Mouse (Mus musculus) CH12.LX (cell line): ENCODE data around the gene Tas1r1. TPM values are rescaled to one million over a fixed set of nuclear protein-coding genes. Genes with fewer than 3 reads are reported as not detected.

Source experiments
- DNase-seq: peaks from one replicate; pipeline ENCODE4 v3.0.0-alpha.2; 2013; ENCODE audit errors: extremely low read depth
- H3K27ac ChIP-seq: 2 replicates; pipeline ENCODE4 v1.5.1; 2012; ENCODE audit warnings: low read depth, mild to moderate bottlenecking, control low read depth, moderate library complexity; ENCODE audit not compliant: insufficient read depth
- H3K27me3 ChIP-seq: replicated peaks from 2 replicates; pipeline ENCODE3; 2012; ENCODE audit warnings: inconsistent platforms
- H3K36me3 ChIP-seq, 2 experiments: replicated peaks in 1 of 2; 2 replicates each; pipeline versions ENCODE3 to v1.6.1; 2012; ENCODE audit warnings: inconsistent platforms in 1 of 2, low read length in 1 of 2, mild to moderate bottlenecking in 1 of 2, mixed read lengths in 1 of 2, moderate library complexity in 1 of 2; ENCODE audit not compliant: control insufficient read depth in 1 of 2, insufficient read depth in 1 of 2
- H3K4me1 ChIP-seq, 2 experiments: 2 replicates each; pipeline ENCODE4 v1.6.1; 2012; ENCODE audit warnings: inconsistent platforms in 1 of 2, moderate library complexity in 1 of 2; ENCODE audit not compliant: insufficient read depth in 2 of 2, control insufficient read depth in 1 of 2
- H3K4me2 ChIP-seq: 2 replicates; pipeline ENCODE4 v1.6.1; 2012; ENCODE audit warnings: low read depth, mild to moderate bottlenecking, control low read depth; ENCODE audit not compliant: poor library complexity, insufficient read depth, severe bottlenecking
- H3K4me3 ChIP-seq, 3 experiments: fragments of 150-350 bp in 1 of 3; sonication (generic) in 1 of 3; replicated peaks in 1 of 3; 2 replicates each; pipeline versions ENCODE3 to v1.5.1; 2011 to 2012; ENCODE audit warnings: low read depth in 2 of 3, low read length in 2 of 3, mild to moderate bottlenecking in 2 of 3, moderate library complexity in 2 of 3, control low read depth in 1 of 3, improper control_type of control experiment in 1 of 3, inconsistent platforms in 1 of 3, mixed read lengths in 1 of 3; ENCODE audit not compliant: poor library complexity in 1 of 3
- H3K79me2 ChIP-seq: replicated peaks from 2 replicates; pipeline ENCODE4 v1.6.1; 2012; ENCODE audit warnings: mild to moderate bottlenecking, moderate library complexity; ENCODE audit not compliant: control insufficient read depth, poor library complexity, insufficient read depth, severe bottlenecking; ENCODE audit errors: extremely low read depth
- H3K9ac ChIP-seq: 2 replicates; pipeline ENCODE4 v1.6.1; 2012; ENCODE audit warnings: low read depth, mild to moderate bottlenecking, control low read depth, moderate library complexity; ENCODE audit not compliant: insufficient read depth
- H3K9me3 ChIP-seq: replicated peaks from 2 replicates; pipeline ENCODE3; 2012; ENCODE audit warnings: low read length, inconsistent platforms, mixed read lengths
- BHLHE40 ChIP-seq: IDR thresholded peaks from 2 replicates; pipeline ENCODE4 v1.6.1; 2011; ENCODE audit warnings: mild to moderate bottlenecking, low read depth, low read length, improper control_type of control experiment
- CHD1 ChIP-seq: IDR thresholded peaks from 2 replicates; pipeline ENCODE4 v1.6.1; 2012; ENCODE audit warnings: low read depth, low read length, improper control_type of control experiment, inconsistent platforms
- CHD2 ChIP-seq: IDR thresholded peaks from 2 replicates; pipeline ENCODE4 v1.6.1; 2011; ENCODE audit warnings: low read length, improper control_type of control experiment
- ELF1 ChIP-seq: IDR thresholded peaks from 2 replicates; pipeline ENCODE4 v1.6.1; 2014; ENCODE audit warnings: low read depth, mild to moderate bottlenecking, inconsistent platforms, low read length, improper control_type of control experiment
- ETS1 ChIP-seq: conservative IDR thresholded peaks from 2 replicates; pipeline ENCODE4 v1.6.1; 2012; ENCODE audit warnings: low read depth, mild to moderate bottlenecking, inconsistent platforms, low read length, improper control_type of control experiment, moderate library complexity
- GABPA ChIP-seq: IDR thresholded peaks from 2 replicates; pipeline ENCODE4 v1.6.1; 2012; ENCODE audit warnings: low read depth, low read length, improper control_type of control experiment, inconsistent platforms; ENCODE audit not compliant: insufficient replicate concordance
- HCFC1 ChIP-seq: IDR thresholded peaks from 2 replicates; pipeline ENCODE4 v1.6.1; 2012; ENCODE audit warnings: low read depth, mild to moderate bottlenecking, inconsistent platforms, low read length, improper control_type of control experiment
- IRF4 ChIP-seq: IDR thresholded peaks from 2 replicates; pipeline ENCODE4 v1.6.1; 2014; ENCODE audit warnings: low read depth, mild to moderate bottlenecking, inconsistent platforms, low read length, improper control_type of control experiment
- JUN ChIP-seq: IDR thresholded peaks from 2 replicates; pipeline ENCODE4 v1.6.1; 2011; ENCODE audit warnings: low read depth, mild to moderate bottlenecking, low read length, improper control_type of control experiment, moderate library complexity; ENCODE audit not compliant: insufficient read depth
- JUND ChIP-seq: conservative IDR thresholded peaks from 2 replicates; pipeline ENCODE4 v1.6.1; 2011; ENCODE audit warnings: low read depth, low read length, improper control_type of control experiment
- MAFK ChIP-seq: IDR thresholded peaks from 2 replicates; pipeline ENCODE4 v1.6.1; 2011; ENCODE audit warnings: low read length, improper control_type of control experiment; ENCODE audit not compliant: insufficient replicate concordance
- MYC ChIP-seq: IDR thresholded peaks from 2 replicates; pipeline ENCODE4 v1.6.1; 2011; ENCODE audit warnings: low read depth, mild to moderate bottlenecking, improper control_type of control experiment, low read length
- NELFE ChIP-seq: IDR thresholded peaks from 2 replicates; pipeline ENCODE4 v1.6.1; 2011; ENCODE audit warnings: low read depth, low read length, improper control_type of control experiment
- NRF1 ChIP-seq: IDR thresholded peaks from 2 replicates; pipeline ENCODE4 v1.6.1; 2014; ENCODE audit warnings: low read depth, mild to moderate bottlenecking, inconsistent platforms, low read length, improper control_type of control experiment, moderate library complexity
- PAX5 ChIP-seq: IDR thresholded peaks from 2 replicates; pipeline ENCODE4 v1.6.1; 2012; ENCODE audit warnings: low read length, inconsistent platforms, mixed read lengths
- POLR2AphosphoS2 ChIP-seq: IDR thresholded peaks from 2 replicates; pipeline ENCODE4 v1.6.1; 2011; ENCODE audit warnings: low read depth, low read length, improper control_type of control experiment
- TBP ChIP-seq: conservative IDR thresholded peaks from 2 replicates; pipeline ENCODE4 v1.6.1; 2011; ENCODE audit warnings: low read depth, low read length, improper control_type of control experiment
- UBTF ChIP-seq: IDR thresholded peaks from 2 replicates; pipeline ENCODE4 v1.6.1; 2012; ENCODE audit warnings: low read depth, mild to moderate bottlenecking, inconsistent platforms, low read length, improper control_type of control experiment, moderate library complexity
- USF1 ChIP-seq: IDR thresholded peaks from 2 replicates; pipeline ENCODE4 v1.6.1; 2014; ENCODE audit warnings: low read depth, mild to moderate bottlenecking, inconsistent platforms, low read length, improper control_type of control experiment
- USF2 ChIP-seq: conservative IDR thresholded peaks from 2 replicates; pipeline ENCODE4 v1.6.1; 2011; ENCODE audit warnings: low read depth, low read length, improper control_type of control experiment
- ZC3H11A ChIP-seq: IDR thresholded peaks from 2 replicates; pipeline ENCODE4 v1.6.1; 2012; ENCODE audit warnings: low read depth, mild to moderate bottlenecking, inconsistent platforms, low read length, improper control_type of control experiment
- ZKSCAN1 ChIP-seq: IDR thresholded peaks from 2 replicates; pipeline ENCODE4 v1.6.1; 2012; ENCODE audit warnings: low read depth, inconsistent platforms, low read length, improper control_type of control experiment, borderline replicate concordance
- ZNF384 ChIP-seq: IDR thresholded peaks from 2 replicates; pipeline ENCODE4 v1.6.1; 2012; ENCODE audit warnings: low read depth, low read length, improper control_type of control experiment, inconsistent platforms
- dilution Hi-C: fragments of 300-500 bp; cut with MboI; formaldehyde crosslinking; loops from 2 replicates; pipeline ENCODE4 v1.14.3; 2020; ENCODE audit warnings: low sequenced_read_pairs; ENCODE audit not compliant: extremely low pct_unique_long_range_greater_than_20kb, extremely low pct_ligation_motif_present
- in situ Hi-C: fragments of 300-500 bp; cut with MboI; formaldehyde crosslinking; loops from 3 replicates; pipeline ENCODE4 v1.14.3; 2019; ENCODE audit warnings: low sequenced_read_pairs, low pct_ligation_motif_present, low pct_unique_long_range_greater_than_20kb, mixed read lengths
- polyA plus RNA-seq: library from polyadenylated mRNA; unstranded; fragments of >175 nt; gene quantifications from 2 replicates; pipeline ENCODE4 v1.2.1, GENCODE M21; 2012; ENCODE audit warnings: low read depth; ENCODE audit not compliant: insufficient read length
- total RNA-seq, 2 experiments: library from RNA; depleted of rRNA; stranded (reverse); fragments of 300-350 nt in 1 of 2; fragments of >200 nt in 1 of 2; gene quantifications; 2 replicates each; pipeline ENCODE4 v1.2.3; 2012 to 2014

The Tas1r1 gene
- total and polyA plus RNA-seq, 3 experiments = 0.21 TPM; not detected in 2

- no peaks in the 10 kb centered on the region for H3K79me2 ChIP-seq
- H3K36me3 ChIP-seq = no peaks in the 10 kb centered on the region
- dilution Hi-C loops (no loop called here), in situ Hi-C loops (no loop called here)
- H3K27me3 ChIP-seq = peaks cover 70% of the 10 kb centered on the region
- no peak overlapping the region for H3K9ac ChIP-seq
- no peak overlapping the region for H3K27ac ChIP-seq
- H3K4me2 ChIP-seq = no peak overlapping the region
- H3K4me3 ChIP-seq = no peak overlapping the region
- peaks cover 9 to 10% of the 10 kb centered on the region in 2 experiments; a peak in 2 of 4 replicates for H3K4me1 ChIP-seq
- DNase-seq = no peak
- H3K9me3 ChIP-seq = peaks cover 6% of the 10 kb centered on the region
- TF ChIP-seq ZNF384 (no peak), POLR2AphosphoS2 (no peak), BHLHE40 (no peak), JUN (no peak), CHD2 (no peak), HCFC1 (no peak), JUND (no peak), USF1 (no peak), GABPA (no peak)
These were observed 46.2 kb upstream of the Tas1r1 start for GRCm38 (mm10) chr4:152084616-152085015.

DNA sequence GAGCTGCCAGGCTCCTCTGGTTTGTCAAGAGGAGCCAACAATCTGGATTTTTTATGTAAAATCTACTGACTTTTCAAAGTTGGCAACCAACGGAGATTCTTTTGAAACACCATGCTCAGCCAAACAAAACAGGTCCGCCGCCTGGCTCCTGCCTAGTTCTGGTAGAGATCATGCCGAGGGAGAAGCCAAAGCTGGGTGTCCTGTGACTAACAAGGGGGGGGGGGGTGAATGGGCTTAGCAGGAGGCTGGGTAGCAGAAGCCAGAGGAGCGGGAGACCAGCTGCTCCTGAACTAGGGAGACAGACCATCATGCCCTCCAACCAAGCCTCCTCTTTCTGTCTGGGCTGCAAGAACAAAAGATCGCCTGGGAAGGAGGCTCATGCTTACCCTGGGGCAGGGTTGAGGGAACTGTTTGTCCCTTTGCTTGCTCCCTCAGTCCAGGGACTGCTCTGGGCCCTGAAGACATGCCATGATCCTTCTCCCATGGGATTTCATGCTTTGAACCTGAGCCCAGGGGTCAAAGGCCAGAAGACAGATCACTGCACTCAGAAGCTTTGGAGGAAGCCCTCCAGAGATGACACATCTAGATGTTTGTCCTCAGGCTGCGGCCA lies 45.3 kb upstream of the Tas1r1 start:
- in situ Hi-C loops (no loop called here), dilution Hi-C loops (no loop called here)
- Histone ChIP-seq H3K27me3 (peaks cover 61% of the 10 kb centered on the region), H3K36me3 (no peaks in the 10 kb centered on the region), H3K9me3 (peaks cover 6% of the 10 kb centered on the region), H3K4me1 (peaks cover 9 to 10% of the 10 kb centered on the region in 2 experiments; a peak in 2 of 4 replicates), H3K27ac (no peak overlapping the region), H3K9ac (no peak overlapping the region), H3K4me2 (no peak overlapping the region), H3K79me2 (no peaks in the 10 kb centered on the region), H3K4me3 (no peak overlapping the region)
- TF ChIP-seq MAFK (no peak), PAX5 (no peak), MYC (no peak), IRF4 (no peak), HCFC1 (no peak), CHD2 (no peak), NRF1 (no peak), ETS1 (no peak), ZC3H11A (no peak), NELFE (no peak), CHD1 (no peak), TBP (no peak), ELF1 (no peak), USF1 (no peak), UBTF (no peak), ZKSCAN1 (no peak), USF2 (no peak)
- DNase-seq = no peak
